Mouse (Mus musculus) lung, embryonic 15.5 days (tissue): ENCODE results near the gene Zfp27. TPM values are rescaled to one million over a fixed set of nuclear protein-coding genes. Genes with fewer than 3 reads are reported as not detected.

Experiments used
- ATAC-seq: fragments of 200-750 bp; cut with Nextera tagmentation; 2 replicates; pipeline ENCODE4 v1.8.0; 2017; ENCODE audit warnings: moderate number of reproducible peaks, borderline replicate concordance; ENCODE audit not compliant: low FRiP score, low TSS enrichment; ENCODE audit errors: extremely low read depth
- H3K27ac ChIP-seq: fragments of 300-500 bp; sonication (generic); 2 replicates; pipeline ENCODE4 v1.5.1; 2015; ENCODE audit warnings: moderate library complexity, mild to moderate bottlenecking, inconsistent platforms
- H3K27me3 ChIP-seq: fragments of 300-500 bp; sonication (generic); 2 replicates; pipeline ENCODE4 v1.6.1; 2015; ENCODE audit warnings: inconsistent platforms
- H3K36me3 ChIP-seq: fragments of 300-500 bp; sonication (generic); 2 replicates; pipeline ENCODE4 v1.6.1; 2015; ENCODE audit warnings: inconsistent platforms
- H3K4me1 ChIP-seq: fragments of 300-500 bp; sonication (generic); 2 replicates; pipeline ENCODE4 v1.6.1; 2015; ENCODE audit warnings: inconsistent platforms
- H3K4me2 ChIP-seq: fragments of 300-500 bp; sonication (generic); 2 replicates; pipeline ENCODE4 v1.6.1; 2015; ENCODE audit warnings: inconsistent platforms, mild to moderate bottlenecking, moderate library complexity
- H3K4me3 ChIP-seq: fragments of 300-500 bp; sonication (generic); 2 replicates; pipeline ENCODE4 v1.5.1; 2015; ENCODE audit warnings: mild to moderate bottlenecking, inconsistent platforms
- H3K9ac ChIP-seq: fragments of 300-500 bp; sonication (generic); 2 replicates; pipeline ENCODE4 v1.6.1; 2015; ENCODE audit warnings: inconsistent platforms
- H3K9me3 ChIP-seq: fragments of 300-500 bp; sonication (generic); 2 replicates; pipeline ENCODE4 v1.6.1; 2016; ENCODE audit warnings: inconsistent platforms
- WGBS: fragments of 180-500 bp; shearing (Covaris S2); methylation state at CpG from one replicate; pipeline ENCODE4 v1.1.7; 2015; 5-methylcytosine and 5-hydroxymethylcytosine counted together
- polyA plus RNA-seq: library from polyadenylated mRNA; unstranded; fragments of >200 nt; fragmentation: Nextera tagmentation; extraction: Ambion mirVana; gene quantifications from 2 replicates; pipeline ENCODE4 v1.2.1, GENCODE M21; 2015

Gene Zfp27
- polyA plus RNA-seq, 1 experiment from 2014 or later: 9.6 TPM

DNA sequence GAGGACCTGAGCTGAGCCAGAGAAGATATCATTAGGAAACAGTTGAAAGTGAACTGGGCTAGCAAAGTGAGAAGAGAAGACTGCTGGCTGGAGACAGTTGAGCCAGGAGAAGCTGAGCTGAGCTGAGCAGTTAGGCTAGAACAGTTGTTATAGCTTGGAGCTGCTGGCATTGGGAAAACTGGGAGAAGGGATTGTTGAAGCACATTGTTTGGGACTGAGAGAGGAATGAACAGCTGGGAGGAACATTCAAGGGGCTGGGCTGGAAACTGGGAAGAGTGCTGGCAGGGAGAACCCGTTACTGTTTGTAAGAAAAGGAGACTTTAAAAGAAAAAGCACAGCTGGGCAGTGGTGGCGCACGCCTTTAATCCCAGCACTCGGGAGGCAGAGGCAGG, 11.7 kb upstream of the Zfp27 start:
- ATAC-seq: peak; percentile 55; the same call in 1 of the 2 replicates
- Histone ChIP-seq H3K4me3 (no peak overlapping the region), H3K9me3 (no peaks in the 10 kb centered on the region), H3K9ac (no peak overlapping the region), H3K4me1 (no peaks in the 10 kb centered on the region), H3K4me2 (no peak overlapping the region), H3K27me3 (no peaks in the 10 kb centered on the region), H3K36me3 (peaks cover 38% of the 10 kb centered on the region), H3K27ac (peak overlapping the region; percentile 41; the same call in 1 of the 2 replicates)
- 74% methylated on average over 4 of the region's 4 CpGs for WGBS

GRCm38 (mm10) chr7:29917371-29918061, 11.1 kb upstream of the Zfp27 start:
- Histone ChIP-seq H3K27ac (peak overlapping the region; percentile 41; the same call in 1 of the 2 replicates), H3K4me1 (no peaks in the 10 kb centered on the region), H3K27me3 (no peaks in the 10 kb centered on the region), H3K9ac (no peak overlapping the region), H3K4me2 (no peak overlapping the region), H3K4me3 (no peak overlapping the region), H3K9me3 (no peaks in the 10 kb centered on the region), H3K36me3 (peaks cover 41% of the 10 kb centered on the region)
- peak; percentile 46; the same call in 1 of the 2 replicates for ATAC-seq
- WGBS: 48% methylated on average over 6 of the region's 6 CpGs

DNA sequence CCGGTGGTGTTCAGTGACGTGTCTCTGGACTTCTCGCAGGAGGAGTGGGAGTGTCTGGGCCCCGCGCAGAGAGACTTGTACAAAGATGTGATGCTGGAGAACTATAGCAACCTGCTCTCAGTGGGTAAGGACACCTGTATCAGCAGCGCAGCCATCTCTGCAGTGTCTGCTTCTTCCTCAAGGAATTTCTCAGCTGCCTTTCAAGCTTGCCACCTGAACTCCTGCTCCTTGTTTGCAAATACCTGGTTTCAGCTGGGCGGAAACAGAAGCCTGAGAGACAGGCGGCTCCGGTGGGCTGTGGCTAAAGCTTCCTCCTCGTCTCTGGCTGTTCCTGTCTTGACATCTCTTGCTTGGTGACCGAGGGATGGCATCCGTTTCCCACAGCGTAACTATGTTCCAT, 5.8 kb upstream of the Zfp27 start:
- Histone ChIP-seq H3K4me2 (no peak overlapping the region), H3K9ac (no peak overlapping the region), H3K4me1 (peaks cover 16% of the 10 kb centered on the region), H3K36me3 (peaks cover 57% of the 10 kb centered on the region), H3K27ac (no peak overlapping the region), H3K4me3 (no peak overlapping the region), H3K9me3 (no peaks in the 10 kb centered on the region), H3K27me3 (no peaks in the 10 kb centered on the region)
- 87% methylated on average over 13 of the region's 13 CpGs for WGBS
- no peak for ATAC-seq

DNA sequence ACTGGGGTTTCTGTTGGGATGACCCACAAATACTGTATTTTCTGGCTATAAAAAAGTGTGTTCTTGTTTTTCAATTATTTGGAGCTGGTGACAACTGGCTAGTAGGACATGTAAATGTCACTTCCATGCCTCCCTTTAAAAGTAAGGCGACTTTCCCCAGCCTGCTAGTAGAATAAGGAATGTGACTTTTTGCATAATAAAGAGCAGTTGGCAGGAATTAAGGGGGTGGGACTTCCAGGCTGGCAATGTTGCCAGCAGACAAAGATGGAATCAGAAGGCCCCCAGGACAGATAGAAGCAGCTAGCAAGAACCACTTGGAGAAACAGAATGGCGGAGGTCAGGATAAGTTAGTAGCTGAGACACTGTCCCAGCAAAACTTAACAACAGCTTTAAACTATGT, 3.9 kb upstream of the Zfp27 start:
- H3K4me3 ChIP-seq: no peak overlapping the region
- H3K4me2 ChIP-seq: 0 out of 2 replicates have a peak overlapping the region, but pooled peaks have one; percentile 60
- H3K4me1 ChIP-seq: peaks cover 22% of the 10 kb centered on the region
- H3K27ac ChIP-seq: no peak overlapping the region
- no peaks in the 10 kb centered on the region for H3K9me3 ChIP-seq
- H3K9ac ChIP-seq: no peak overlapping the region
- 75% methylated on average over 2 of the region's 2 CpGs for WGBS
- H3K27me3 ChIP-seq: no peaks in the 10 kb centered on the region
- ATAC-seq: no peak
- H3K36me3 ChIP-seq: peaks cover 43% of the 10 kb centered on the region

DNA sequence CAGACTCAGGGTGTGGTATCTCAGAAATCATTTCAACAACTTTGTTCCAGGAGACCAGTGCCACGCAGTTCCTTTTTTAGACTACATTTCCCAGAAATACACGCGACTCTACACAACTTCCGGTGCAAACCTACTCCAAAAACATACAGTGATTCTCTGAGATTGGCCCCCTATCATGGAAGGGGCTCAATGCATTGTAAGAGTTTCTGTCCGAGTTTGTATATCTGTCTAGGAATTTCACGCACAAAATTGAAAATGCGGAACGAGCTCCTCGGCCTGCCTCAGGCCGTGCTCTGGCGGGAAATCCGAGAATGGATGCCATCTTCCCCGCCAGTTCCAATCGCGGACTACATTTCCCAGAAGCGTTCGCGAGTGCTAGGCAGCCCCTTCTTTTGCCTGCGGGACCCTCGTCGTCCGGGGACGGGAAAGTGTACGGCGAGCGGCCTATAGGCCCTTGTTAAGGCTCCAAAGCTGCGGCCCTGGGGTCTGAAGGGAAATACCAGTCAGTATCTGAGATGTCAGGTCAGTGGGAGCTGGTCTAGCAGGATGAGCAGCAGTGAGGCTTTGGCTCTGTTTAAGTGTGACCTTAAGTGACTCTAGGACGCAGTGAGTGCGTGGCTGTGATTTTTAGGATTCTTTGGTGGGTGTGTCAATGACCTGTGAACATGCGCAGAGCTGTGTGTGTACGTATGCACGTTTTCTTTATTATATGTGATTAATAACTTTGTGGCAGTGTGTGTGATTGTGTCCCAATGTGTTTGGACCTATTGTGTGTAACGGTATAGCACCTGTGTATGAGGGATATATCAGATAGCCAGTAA, 2.0 kb upstream of the Zfp27 start, which contains the start of gene Zfp383:
Gene Zfp383, plus strand, starts transcription at position 94 of the 821 bp plus-strand sequence.
- Histone ChIP-seq H3K4me2 (peak within 1 kb of the TSS; percentile 73), H3K27ac (peak within 1 kb of the TSS; percentile 96), H3K9me3 (no peaks in the 10 kb centered on the region), H3K27me3 (no peaks in the 10 kb centered on the region), H3K36me3 (peaks cover 29% of the 10 kb centered on the region), H3K4me3 (peak within 1 kb of the TSS; percentile 70), H3K4me1 (peaks cover 22% of the 10 kb centered on the region), H3K9ac (peak within 1 kb of the TSS; percentile 71)
- ATAC-seq: peak; percentile 79
- WGBS: under 1% methylated on average over 33 of the region's 33 CpGs

GRCm38 (mm10) chr7:29907206-29907605, 834 bp upstream of the Zfp27 start:
- Histone ChIP-seq H3K27me3 (no peaks in the 10 kb centered on the region), H3K4me2 (peak overlapping the region; percentile 73; the same call in 1 of the 2 replicates), H3K4me1 (peaks cover 22% of the 10 kb centered on the region), H3K36me3 (peaks cover 24% of the 10 kb centered on the region), H3K9ac (no peak overlapping the region), H3K9me3 (no peaks in the 10 kb centered on the region), H3K27ac (peak overlapping the region; percentile 96), H3K4me3 (no peak overlapping the region)
- no peak for ATAC-seq
- 86% methylated on average over 5 of the region's 5 CpGs for WGBS

GRCm38 (mm10) chr7:29906682-29907058, 298 bp upstream of the Zfp27 start:
- Histone ChIP-seq H3K9me3 (no peaks in the 10 kb centered on the region), H3K36me3 (peaks cover 19% of the 10 kb centered on the region), H3K4me2 (peak overlapping the region; percentile 73), H3K4me1 (peaks cover 22% of the 10 kb centered on the region), H3K9ac (peak overlapping the region; percentile 53; the same call in 1 of the 2 replicates), H3K4me3 (peak overlapping the region; percentile 56), H3K27me3 (no peaks in the 10 kb centered on the region), H3K27ac (peak overlapping the region; percentile 96)
- no peak for ATAC-seq
- 24% methylated on average over 8 of the region's 8 CpGs for WGBS

GRCm38 (mm10) chr7:29904101-29904500, 2.3 kb downstream of the Zfp27 start:
- Histone ChIP-seq H3K9ac (no peak overlapping the region), H3K4me3 (no peak overlapping the region), H3K4me1 (peaks cover 9% of the 10 kb centered on the region), H3K9me3 (no peaks in the 10 kb centered on the region), H3K27ac (no peak overlapping the region), H3K4me2 (no peak overlapping the region), H3K27me3 (no peaks in the 10 kb centered on the region), H3K36me3 (peaks cover 24% of the 10 kb centered on the region)
- ATAC-seq: no peak
- 94% methylated on average over 4 of the region's 4 CpGs for WGBS

DNA sequence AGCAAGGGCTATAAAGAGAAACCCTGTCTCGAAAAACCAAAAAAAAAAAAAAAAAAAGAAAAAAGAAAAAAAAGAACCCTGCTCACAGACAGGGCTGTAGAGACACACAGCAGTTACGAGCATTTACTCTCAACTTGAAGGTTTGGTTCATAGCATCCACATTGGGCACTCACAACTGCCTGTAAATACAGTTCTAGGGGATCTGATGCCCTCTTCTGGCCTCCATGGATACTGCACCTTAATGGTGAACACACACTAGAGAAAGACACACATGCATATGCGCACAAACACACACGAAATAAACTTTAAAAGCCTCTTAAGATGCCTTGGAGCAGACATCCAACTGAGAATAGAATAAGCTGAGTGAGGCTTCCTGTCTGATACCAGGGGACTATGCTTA, 8.0 kb downstream of the Zfp27 start:
- WGBS: 91% methylated on average over 4 of the region's 4 CpGs
- no peaks in the 10 kb centered on the region for H3K4me1 ChIP-seq
- no peak for ATAC-seq

DNA sequence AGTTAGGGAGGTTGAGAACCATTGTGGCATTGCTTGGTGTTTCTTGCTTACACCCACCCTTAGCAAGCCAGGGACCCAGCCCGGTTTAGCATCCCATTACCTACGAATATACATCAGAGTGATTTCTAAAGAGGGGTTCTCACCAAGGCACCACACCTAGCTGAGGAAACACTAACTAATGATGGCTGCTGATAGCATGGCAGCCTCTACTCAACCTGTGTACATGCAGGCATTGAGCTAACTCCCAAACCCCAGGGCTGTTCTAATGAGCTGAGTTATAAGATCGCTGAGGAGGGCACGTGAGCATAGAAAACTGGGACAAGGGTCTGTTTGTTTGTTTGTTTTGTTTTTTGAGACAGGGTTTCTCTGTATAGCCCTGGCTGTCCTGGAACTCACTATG, 13.6 kb downstream of the Zfp27 start:
- peaks cover 74% of the 10 kb centered on the region for H3K36me3 ChIP-seq
- peaks cover 24% of the 10 kb centered on the region for H3K9me3 ChIP-seq
- H3K9ac ChIP-seq: no peak overlapping the region
- no peak overlapping the region for H3K4me2 ChIP-seq
- H3K27ac ChIP-seq: no peak overlapping the region
- no peaks in the 10 kb centered on the region for H3K4me1 ChIP-seq
- H3K4me3 ChIP-seq: no peak overlapping the region
- WGBS: 94% methylated on average over 4 of the region's 4 CpGs
- ATAC-seq: no peak
- H3K27me3 ChIP-seq: no peaks in the 10 kb centered on the region

More for the DNA sequence above, 8.0 kb downstream of the Zfp27 start:
- H3K4me3 ChIP-seq: no peak overlapping the region
- H3K36me3 ChIP-seq: peaks cover 74% of the 10 kb centered on the region
- no peak overlapping the region for H3K4me2 ChIP-seq
- no peaks in the 10 kb centered on the region for H3K27me3 ChIP-seq
- H3K9ac ChIP-seq: no peak overlapping the region
- peaks cover 23% of the 10 kb centered on the region for H3K9me3 ChIP-seq
- no peak overlapping the region for H3K27ac ChIP-seq

GRCm38 (mm10) chr7:29890501-29890900, 15.9 kb downstream of the Zfp27 start:
- 94% methylated on average over 7 of the region's 7 CpGs for WGBS
- no peak for ATAC-seq
- Histone ChIP-seq H3K4me3 (no peak overlapping the region), H3K27me3 (no peaks in the 10 kb centered on the region), H3K9ac (no peak overlapping the region), H3K27ac (no peak overlapping the region), H3K4me1 (no peaks in the 10 kb centered on the region), H3K4me2 (no peak overlapping the region), H3K9me3 (peaks cover 29% of the 10 kb centered on the region), H3K36me3 (peaks cover 53% of the 10 kb centered on the region)

- H3K27me3 ChIP-seq: no peaks in the 10 kb centered on the region
- no peak overlapping the region for H3K27ac ChIP-seq
- H3K9ac ChIP-seq: no peak overlapping the region
- no peak overlapping the region for H3K4me3 ChIP-seq
- H3K4me1 ChIP-seq: no peaks in the 10 kb centered on the region
- H3K36me3 ChIP-seq: peaks cover 3% of the 10 kb centered on the region; the same call in 1 of the 2 replicates
- 54% methylated on average over 7 of the region's 7 CpGs for WGBS
- peak; percentile 69; the same call in 1 of the 2 replicates for ATAC-seq
- H3K4me2 ChIP-seq: no peak overlapping the region
- H3K9me3 ChIP-seq: peaks cover under 1% of the 10 kb centered on the region; the same call in 1 of the 2 replicates
These were observed 25.5 kb downstream of the Zfp27 start for GRCm38 (mm10) chr7:29880916-29881315.
